Mouse (Mus musculus) heart, adult 8-10 months (tissue): ENCODE results near the gene Tmem104. TPM values are rescaled to one million over a fixed set of nuclear protein-coding genes. Genes with fewer than 3 reads are reported as not detected.
A peak's percentile ranks its signal among the peaks of the same experiment; 100 is the strongest.

Experiments used
- DNase-seq: peaks from one replicate; pipeline ENCODE4 v3.0.0; 2022; ENCODE audit warnings: low spot score
- total RNA-seq, 4 experiments: library from RNA; stranded (reverse); gene quantifications; 2 replicates each; pipeline ENCODE4 v1.2.4; 2022

Gene Tmem104
- total RNA-seq, 4 experiments from 2014 or later, result 8.7 to 10.9 (median 9.1) TPM

DNA sequence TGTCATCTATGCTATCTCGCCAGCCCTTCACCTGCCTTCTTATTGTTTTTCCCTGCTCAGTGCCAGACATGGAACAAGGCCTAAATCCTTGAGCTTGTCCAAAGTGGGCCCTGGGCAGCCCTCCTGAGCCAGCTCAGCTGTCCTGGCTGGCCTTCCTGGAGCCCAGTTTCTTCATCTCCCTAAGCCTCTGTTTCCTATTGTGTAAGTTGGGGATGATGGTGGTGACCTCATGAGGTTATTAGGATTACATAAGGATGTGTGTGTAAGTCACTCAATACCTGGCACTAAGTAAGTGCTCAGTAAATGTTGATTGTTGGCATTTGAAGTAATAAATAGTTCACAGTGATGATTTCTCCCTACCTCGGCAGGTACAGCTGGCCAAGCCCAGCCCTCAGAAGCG lies 20.5 kb upstream of the Tmem104 start:
- DNase-seq, result no peak

DNA sequence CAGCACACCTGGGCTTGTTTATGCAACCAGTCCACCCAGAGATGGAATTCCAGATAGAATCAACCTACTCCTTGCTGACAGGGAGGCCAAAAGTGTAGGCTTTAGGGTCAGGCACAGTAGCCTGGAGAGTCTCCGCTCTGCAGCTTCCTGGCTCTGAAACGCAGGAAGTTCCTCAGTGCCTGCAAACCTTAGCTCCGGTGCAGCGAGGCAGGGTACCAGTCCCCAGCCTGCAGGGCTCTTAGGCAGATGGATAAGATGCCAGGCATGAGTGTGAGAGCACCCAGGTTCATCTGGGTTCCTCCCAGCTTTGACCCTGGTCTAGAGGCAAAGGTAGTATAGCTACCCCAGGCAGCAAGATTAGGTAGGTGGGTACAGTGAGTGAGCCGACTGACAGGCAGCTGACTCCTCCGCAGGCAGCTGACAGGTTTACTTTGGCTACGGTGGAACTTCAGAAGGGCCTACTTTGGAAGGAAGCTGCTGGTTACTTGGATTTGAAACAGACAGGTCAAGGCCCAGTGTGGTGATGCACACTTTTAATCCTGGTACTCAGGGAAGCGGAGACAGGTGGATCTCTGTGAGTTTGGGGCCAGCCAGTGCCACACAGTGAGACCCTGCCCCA lies 19.5 kb upstream of the Tmem104 start:
- DNase-seq, result no peak

DNA sequence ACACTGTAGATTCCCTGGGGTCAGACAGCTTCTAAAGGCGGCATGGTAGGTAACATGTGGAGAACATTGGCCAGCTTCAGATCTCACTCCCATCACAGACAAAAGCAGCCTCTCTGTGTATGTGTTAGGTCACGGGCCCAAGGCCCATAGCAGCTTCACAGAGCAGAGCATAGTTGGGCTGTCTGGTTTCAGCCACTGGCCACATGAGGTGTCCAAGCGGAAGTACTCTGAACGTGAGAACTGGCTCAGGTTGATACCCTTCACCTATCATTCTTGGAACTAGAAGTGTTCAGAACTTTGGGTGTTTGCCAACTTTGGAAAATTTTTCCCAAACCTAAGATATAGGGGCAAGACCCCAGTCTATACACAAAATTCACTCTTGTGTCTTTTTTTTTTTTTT lies 17.9 kb upstream of the Tmem104 start:
- no peak for DNase-seq

- DNase-seq, result no peak
These were observed 16.2 kb upstream of the Tmem104 start for GRCm38 (mm10) chr11:115171125-115171524.

DNA sequence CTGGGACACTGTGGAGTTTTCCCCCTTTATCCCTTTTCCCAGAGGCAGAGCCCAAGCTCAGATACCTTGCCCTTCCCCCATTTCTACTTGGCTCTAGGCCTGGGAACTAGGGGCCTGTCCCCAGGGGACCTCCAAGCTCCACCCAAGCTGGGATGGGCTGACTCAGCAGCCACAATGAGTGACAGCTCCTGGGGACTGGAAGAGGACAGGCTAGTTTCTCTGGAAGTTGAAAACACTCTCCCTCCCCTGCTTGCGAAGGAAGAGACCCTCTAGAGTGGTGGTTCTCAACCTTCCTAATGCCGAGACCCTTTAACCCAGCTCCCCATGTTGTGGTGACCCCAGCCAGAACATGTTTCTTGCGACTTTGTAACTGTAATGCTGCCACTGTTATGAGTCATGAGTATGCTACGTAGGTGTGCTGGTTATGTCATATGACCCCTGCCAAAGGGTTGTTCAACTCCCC lies 14.4 kb upstream of the Tmem104 start:
- DNase-seq, result peak; percentile 57

GRCm38 (mm10) chr11:115173549-115174339 lies 13.5 kb upstream of the Tmem104 start:
- DNase-seq, result no peak

GRCm38 (mm10) chr11:115176399-115177190 lies 10.7 kb upstream of the Tmem104 start:
- DNase-seq, result no peak

DNA sequence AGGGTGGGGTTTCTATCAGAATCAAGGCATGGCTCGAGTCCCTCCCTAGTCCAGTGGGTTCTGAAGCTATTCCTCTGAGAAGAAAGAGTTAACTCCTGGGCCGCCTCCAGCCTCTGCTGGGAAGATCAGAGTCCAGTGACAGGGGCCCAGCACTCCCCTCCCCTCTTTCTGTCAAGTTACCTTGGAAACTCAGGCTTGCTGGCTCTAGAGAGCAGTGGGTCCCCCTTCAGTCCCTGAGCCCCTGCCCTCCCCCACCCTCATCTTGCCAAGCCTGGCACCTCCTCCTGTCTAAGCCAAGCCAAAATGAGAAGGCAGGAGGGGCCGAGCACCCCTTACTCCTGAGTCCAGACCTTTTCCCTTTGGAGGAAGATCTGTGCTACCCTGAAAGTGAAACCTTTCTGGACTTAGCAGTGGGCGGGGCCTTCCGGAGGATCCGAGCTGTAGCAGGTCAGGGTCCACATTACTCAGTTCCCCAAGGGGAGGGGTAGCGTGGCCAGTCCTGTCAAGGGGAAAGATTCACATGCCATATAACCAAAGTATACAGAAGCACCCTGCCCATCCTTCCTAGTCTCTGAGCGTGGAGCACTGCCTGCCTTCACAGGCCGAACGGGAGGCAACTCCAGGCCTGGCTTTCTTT lies 9.6 kb upstream of the Tmem104 start:
- no peak for DNase-seq

DNA sequence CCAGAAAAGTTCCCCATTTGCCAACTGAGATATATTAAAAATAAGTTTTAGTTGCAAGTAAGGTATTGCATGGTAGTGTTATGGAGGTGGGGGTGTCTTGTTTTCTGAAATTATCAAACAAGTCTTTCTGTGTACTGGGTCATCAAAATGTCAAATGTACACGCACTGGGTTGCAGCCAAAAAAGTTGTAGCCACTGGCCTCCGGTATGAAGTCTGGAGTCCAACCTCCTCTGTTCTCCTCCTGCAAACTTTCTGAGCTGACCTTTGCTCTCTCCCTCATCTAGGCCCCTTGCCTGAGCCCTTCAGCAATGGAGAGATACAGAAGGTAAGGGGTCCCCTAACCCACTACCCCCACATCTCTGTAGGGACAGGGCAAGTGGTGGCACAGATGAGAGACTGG lies 8.5 kb upstream of the Tmem104 start:
- DNase-seq, result no peak

- DNase-seq, result no peak
These were observed 8.1 kb upstream of the Tmem104 start for GRCm38 (mm10) chr11:115179191-115179590.

DNA sequence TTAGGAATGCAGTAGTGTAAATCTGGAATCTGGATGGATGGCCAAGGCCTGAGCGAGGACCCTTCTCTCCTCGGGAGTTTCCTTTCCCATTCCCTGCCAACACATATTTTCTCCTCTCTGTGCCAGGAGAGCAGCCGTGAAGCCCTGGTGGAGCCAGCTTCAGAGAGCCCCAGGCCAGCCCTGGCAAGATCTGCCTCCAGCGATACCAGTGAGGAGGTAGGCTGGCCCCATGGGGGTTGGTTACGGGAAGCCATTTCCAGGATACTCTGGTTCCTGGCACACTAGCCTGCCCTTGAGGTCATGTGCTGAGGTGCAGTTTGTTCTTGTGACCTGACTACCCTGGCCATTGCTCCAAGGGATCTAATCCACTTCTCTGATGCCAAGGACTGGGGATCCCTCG lies 7.4 kb upstream of the Tmem104 start:
- DNase-seq, result no peak

GRCm38 (mm10) chr11:115181913-115182638 lies 5.2 kb upstream of the Tmem104 start:
- peak; percentile 78 for DNase-seq

GRCm38 (mm10) chr11:115184973-115185372 lies 2.3 kb upstream of the Tmem104 start:
- DNase-seq, result no peak

DNA sequence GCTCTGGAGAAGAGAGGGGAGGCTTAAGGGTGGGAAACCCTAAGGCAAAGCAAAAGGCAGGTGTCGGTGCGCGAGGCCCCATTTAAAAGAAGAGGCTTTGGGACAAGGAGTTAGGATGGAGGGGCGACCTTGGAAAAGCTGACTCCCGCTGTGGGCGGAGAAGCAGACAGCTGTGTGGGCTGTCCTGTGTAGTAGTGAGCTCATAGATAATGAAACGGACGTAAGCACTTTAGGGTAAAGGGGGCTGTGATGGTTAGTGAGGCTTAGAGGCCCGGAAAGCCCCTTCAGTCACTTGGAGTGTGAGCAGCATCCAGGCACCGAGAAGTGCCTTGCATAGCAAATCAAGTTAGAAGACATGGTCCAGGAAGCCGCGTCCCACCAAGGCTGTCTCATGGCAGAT lies 406 bp downstream of the Tmem104 start, which contains the start of gene Nat9:
Nat9 (minus strand) TSS at position 167 of the 400 bp plus-strand sequence.
- no peak for DNase-seq

GRCm38 (mm10) chr11:115188539-115189231 lies 1.4 kb downstream of the Tmem104 start:
- no peak for DNase-seq

GRCm38 (mm10) chr11:115189304-115189703 lies 2.0 kb downstream of the Tmem104 start:
- no peak for DNase-seq

DNA sequence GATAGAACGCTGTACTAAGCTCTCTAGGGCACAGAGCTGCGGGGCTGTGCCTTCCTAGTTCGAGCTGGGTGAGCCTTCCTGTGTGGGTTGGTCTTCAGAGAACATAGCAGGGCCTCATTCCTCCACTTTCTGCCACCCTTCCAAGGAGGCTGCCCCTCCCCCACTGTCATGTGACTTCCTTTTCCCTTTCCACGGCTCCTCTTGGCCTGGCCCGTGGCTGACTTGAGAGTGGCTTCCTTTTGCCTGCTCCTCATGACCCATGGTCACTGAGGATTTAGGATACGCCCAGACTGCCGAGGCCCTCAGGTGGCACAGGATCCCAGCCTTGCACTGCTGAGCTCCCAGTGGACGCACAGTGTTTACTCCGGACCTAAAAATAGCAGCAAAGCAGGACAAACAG lies 4.9 kb downstream of the Tmem104 start:
- peak; percentile 69 for DNase-seq

GRCm38 (mm10) chr11:115194693-115195092 lies 7.4 kb downstream of the Tmem104 start:
- no peak for DNase-seq

DNA sequence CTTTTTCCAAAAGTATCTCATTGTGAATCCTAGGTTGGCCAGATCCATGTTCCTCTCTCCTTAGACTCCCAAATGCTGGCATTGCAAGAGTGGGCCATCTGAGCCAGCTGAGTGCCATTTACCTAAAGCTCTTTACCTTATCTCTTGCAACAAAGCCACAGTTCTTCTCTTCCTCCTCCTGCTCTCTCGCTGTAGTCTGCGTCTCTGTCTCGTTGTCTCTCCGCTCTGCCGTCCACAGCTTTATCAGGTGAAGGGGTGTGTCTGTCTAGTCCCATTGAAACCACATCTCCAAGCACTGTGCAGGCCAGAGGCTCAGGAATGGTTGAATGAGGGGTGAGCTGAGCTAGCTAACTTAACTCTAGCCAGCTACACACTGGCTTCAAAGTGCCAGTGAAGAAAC lies 8.6 kb downstream of the Tmem104 start:
- DNase-seq, result no peak

DNA sequence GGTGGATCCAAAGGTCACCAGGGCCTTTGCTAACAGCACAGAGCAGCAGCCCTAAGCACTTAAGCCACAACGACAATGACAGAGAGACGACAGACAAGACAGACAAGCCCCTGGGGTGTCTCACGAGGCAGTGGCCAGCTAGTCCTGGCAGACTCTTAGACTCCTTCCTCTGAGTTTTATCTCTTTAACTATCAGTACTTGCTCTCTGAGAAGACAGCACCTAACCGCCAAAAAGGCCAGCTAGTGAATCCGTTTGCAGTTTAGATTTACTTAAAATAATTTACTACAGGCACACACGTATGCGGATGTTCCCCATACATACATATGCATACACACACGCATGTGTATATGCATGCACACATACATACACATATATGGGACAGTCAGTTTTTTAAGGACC lies 10.3 kb downstream of the Tmem104 start:
- DNase-seq, result no peak
